Mouse (Mus musculus): ENCODE data around the gene Qsox1.
A peak's percentile ranks its signal among the peaks of the same experiment; 100 is the strongest.

The Qsox1 gene

GRCm38 (mm10) chr1:155747911-155748310, 64.8 kb downstream of the Qsox1 start:
- peak; percentile 13 for DNase-seq (ENCODE audit: extremely low spot score, low spot score)

DNA sequence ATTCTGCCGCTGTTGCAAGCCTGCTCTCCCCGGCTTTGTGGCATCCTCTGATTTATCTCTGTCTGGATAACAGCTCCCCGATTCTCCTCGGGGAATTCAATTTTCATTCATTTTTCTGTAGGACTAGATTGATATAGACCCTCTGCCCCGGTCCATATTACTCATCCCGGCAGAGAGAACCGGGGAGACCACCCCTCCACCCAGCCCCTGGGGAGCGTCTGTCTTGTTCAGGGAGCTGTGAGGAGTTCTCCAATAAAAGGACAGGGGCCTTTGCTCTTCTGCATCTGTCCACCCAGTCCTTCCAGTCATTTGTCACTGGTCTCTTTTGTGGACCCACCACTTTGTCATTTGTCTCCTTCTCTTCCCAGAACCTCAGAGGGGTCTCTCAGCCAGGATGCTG, 65.7 kb downstream of the Qsox1 start:
- peak; percentile 26 for DNase-seq (ENCODE audit: extremely low spot score, low spot score)

DNA sequence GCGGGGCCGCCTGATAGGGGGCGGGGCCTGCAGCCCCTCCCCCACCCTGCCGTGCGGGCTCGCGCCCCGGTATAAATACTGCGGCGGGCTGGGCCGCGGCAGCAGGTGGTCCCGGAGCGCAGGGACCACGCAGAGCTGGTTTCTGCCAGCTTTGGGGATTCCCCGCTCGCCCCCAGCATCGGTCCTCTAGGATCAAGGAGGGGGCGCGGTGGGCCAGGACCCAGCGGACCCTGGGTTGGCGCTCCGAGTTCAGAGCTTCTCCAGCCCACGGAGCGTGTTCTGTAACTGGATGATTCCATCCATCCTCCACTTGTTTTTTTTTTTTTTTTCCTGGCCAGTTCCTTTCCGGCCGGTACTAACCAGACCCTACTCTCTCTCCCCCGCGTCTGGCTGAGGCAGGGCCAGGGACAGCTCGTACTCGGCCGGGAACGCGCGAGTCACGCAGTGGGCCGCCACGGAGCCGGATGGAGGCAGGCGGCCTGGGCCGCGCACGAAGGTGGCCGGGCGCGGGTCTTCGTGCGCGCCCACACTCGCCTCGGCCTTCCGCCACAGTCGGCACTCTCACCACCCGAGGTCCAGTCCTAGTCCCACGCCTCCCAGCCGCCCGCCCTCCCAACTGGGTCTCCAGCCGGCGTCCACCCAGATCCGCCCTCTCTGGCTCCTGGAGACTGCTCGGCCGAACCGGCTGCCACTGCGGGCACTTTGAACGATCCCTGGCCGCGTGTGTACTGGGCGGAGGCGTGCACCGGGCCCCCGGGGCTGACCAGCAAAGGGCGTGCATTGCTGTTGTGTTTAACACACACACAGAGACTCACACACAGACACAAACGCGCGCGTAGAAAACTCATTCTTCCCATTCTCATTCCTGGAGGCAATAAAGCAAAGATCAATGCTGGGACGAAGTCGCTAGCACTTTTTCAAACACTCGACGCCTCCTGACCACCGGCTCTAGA, 70.0 kb downstream of the Qsox1 start:
- peak; percentile 72 for DNase-seq (ENCODE audit: extremely low spot score, low spot score)

DNA sequence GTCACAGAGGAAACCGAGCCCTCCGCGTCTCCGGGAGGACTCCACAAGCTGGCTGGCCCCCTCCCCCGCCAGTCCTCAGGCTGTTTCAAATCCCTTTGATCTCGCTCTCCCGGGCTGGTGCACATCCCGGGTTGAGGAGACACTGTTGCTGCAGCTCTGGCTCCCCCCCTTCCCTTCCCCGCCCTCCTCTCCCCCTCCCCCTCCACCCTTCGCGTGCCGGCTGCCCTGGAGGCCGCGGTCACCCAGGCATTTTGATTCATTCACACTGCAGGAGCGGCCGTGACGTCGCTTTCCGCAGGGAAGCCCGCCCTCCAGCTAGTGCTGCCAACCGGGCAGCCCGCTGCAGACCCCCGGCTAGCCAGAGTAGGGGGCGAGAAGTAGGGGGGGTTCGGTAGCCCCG, 70.7 kb downstream of the Qsox1 start:
- peak; percentile 85 for DNase-seq (ENCODE audit: extremely low spot score, low spot score)

DNA sequence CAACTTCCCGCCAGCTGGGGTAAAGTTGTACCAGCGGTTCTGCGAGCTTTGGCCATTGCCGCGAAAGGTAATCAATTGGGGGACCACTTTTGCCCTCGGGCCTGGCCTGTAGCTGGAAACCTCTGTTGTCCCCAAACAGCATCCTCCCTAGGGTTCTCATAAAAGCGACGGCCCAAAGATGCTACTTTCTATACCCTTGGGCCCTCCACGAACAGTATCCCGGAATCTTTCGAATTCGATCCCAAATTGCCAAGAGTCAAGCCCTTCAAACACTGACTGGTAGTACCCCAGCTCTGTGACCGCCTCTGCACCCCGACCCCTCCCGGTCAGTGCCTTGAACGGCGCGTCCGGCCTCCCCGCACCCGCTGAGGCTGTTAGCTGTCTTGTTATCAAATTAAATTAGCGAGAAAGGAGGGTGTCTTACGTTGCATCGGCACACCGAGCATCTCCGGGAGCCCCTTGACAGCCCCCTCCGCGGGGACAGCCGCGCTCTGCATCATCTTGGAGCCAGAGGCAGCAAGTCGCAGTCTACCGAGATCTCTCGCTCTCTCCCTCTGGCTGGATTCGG, 71.2 kb downstream of the Qsox1 start:
- peak; percentile 70 for DNase-seq (ENCODE audit: extremely low spot score, low spot score)

- DNase-seq (ENCODE audit: extremely low spot score, low spot score), result peak; percentile 75
These were observed 71.9 kb downstream of the Qsox1 start for GRCm38 (mm10) chr1:155740622-155741377.

- DNase-seq (ENCODE audit: extremely low spot score, low spot score), result peak; percentile 51
These were observed 74.8 kb downstream of the Qsox1 start for GRCm38 (mm10) chr1:155737809-155738383.

DNA sequence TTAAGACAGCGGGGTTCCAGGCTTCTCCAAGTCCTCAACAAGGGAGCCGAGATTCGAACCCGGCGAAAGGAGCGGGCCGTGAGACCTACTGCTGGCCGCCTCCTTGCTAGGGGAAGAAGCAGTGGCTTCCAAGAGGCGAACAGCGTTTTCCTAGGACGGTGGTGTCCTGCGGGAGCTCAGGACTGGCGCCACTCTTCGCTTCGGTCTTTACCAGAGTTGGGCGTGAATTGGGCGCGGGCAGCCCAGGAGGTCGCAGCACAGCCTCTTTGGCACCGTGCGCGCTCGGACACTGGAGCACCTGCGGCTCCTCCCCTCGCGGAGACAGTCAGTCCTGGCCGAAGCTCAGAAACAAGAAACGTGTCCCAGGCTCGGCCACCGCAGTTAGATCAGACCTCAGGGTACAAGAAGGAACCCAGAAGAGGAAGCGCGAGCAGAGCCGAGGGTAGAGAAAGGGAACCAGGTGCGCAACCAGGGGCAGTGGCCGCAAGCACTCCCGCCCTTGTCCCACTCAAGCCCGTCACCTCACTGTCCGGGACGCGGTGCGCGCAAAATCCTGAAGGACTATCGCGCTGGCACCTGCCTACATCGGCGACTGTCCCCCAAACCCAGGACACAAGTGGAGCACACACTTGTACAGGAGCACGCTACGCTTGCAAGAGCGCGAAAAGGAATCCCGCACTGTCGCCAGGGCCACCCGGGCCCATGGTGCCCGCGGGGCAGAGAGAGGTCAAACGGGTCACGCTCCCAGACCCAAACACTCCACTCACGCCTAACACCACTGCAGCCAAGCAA, 75.5 kb downstream of the Qsox1 start:
- peak; percentile 65 for DNase-seq (ENCODE audit: extremely low spot score, low spot score)

DNA sequence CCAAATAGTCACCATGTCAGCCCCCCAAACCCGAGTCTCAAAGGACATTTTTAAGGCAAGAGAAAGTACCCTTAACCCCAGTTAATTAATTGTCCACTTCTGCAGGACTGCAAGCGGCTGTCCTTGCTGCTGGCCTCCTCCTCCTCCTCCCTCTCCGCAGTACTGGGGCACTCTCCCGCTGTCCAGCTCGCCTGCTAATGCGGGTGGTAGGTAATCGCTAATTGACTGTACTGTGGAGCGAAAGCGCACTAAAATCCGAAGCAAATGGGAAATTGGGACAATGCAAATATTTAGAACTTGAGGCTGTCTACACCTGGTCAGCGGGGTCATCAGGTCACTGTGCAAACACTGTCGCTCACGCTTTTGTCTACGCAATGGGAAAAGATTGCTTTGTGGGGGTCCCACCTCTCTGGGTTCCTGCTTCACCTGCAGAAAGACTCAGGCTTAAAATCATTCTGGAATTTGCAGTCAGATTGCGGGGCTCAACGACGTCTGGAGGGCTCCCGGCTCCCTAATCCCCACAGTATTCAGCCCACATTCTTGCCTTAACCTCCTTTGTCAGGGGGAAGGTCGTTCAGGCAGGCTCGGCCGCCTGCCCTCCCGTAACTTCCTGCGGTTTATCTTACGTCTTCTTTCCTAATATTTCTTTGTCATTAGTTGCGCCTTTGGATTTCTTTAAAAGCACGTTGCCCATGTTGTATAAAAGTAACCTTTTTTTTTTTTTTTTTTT, 76.4 kb downstream of the Qsox1 start:
- peak; percentile 49 for DNase-seq (ENCODE audit: extremely low spot score, low spot score)

- no peak for DNase-seq (ENCODE audit: extremely low spot score, low spot score)
These were observed 81.5 kb downstream of the Qsox1 start for GRCm38 (mm10) chr1:155731156-155731555.

- no peak for DNase-seq (ENCODE audit: extremely low spot score, low spot score)
These were observed 83.4 kb downstream of the Qsox1 start for GRCm38 (mm10) chr1:155729113-155729795.

DNA sequence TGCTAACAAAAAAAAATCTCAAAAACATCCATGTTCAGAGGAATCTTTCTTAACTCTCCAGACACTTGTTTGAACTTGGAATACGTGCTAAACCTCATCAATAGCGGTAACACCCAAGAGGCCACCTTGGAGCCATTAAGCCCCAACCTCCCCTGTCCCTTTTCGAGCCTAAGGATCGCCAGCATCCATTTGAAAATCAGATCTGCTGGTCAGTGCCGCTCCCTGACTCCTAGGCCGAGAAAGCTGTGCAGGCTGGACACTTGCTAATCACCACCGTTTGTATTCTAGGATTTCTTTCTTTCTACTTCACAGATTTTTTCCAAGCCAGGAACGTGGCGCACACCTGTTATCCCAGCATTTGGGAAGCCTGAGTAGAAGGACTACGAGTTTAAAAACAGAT, 84.9 kb downstream of the Qsox1 start:
- DNase-seq (ENCODE audit: extremely low spot score, low spot score), result no peak
